Mouse (Mus musculus) CD4-positive, CD25-positive, alpha-beta regulatory T cell, adult 4 months (primary cell): ENCODE measurements at regions not wholly inside any gene's neighbourhood (a gene's known extent, or its start where the extent isn't known, plus 50 kb on each side); places are given as distances from the start of the nearest gene placed in this dataset.

Experiments
- ATAC-seq: one replicate; pipeline ENCODE4 v1.8.0; 2017

- ATAC-seq: no peak
Observed at GRCm38 (mm10) chr10:117431086-117431619, 51.3 kb upstream of the Cpsf6 start.

GRCm38 (mm10) chr10:117430224-117430884, 50.5 kb upstream of the Cpsf6 start:
- no peak for ATAC-seq

GRCm38 (mm10) chr10:117429459-117430183, 49.8 kb upstream of the Cpsf6 start:
- ATAC-seq: no peak
